Mouse (Mus musculus) lung, embryonic 15.5 days (tissue): ENCODE data around the gene Cdh15. TPM values are rescaled to one million over a fixed set of nuclear protein-coding genes. Genes with fewer than 3 reads are reported as not detected.

Experiments
- ATAC-seq: fragments of 200-750 bp; cut with Nextera tagmentation; 2 replicates; pipeline ENCODE4 v1.8.0; 2017; ENCODE audit warnings: moderate number of reproducible peaks, borderline replicate concordance; ENCODE audit not compliant: low FRiP score, low TSS enrichment; ENCODE audit errors: extremely low read depth
- H3K27ac ChIP-seq: fragments of 300-500 bp; sonication (generic); 2 replicates; pipeline ENCODE4 v1.5.1; 2015; ENCODE audit warnings: moderate library complexity, mild to moderate bottlenecking, inconsistent platforms
- H3K27me3 ChIP-seq: fragments of 300-500 bp; sonication (generic); 2 replicates; pipeline ENCODE4 v1.6.1; 2015; ENCODE audit warnings: inconsistent platforms
- H3K36me3 ChIP-seq: fragments of 300-500 bp; sonication (generic); 2 replicates; pipeline ENCODE4 v1.6.1; 2015; ENCODE audit warnings: inconsistent platforms
- H3K4me1 ChIP-seq: fragments of 300-500 bp; sonication (generic); 2 replicates; pipeline ENCODE4 v1.6.1; 2015; ENCODE audit warnings: inconsistent platforms
- H3K4me2 ChIP-seq: fragments of 300-500 bp; sonication (generic); 2 replicates; pipeline ENCODE4 v1.6.1; 2015; ENCODE audit warnings: inconsistent platforms, mild to moderate bottlenecking, moderate library complexity
- H3K4me3 ChIP-seq: fragments of 300-500 bp; sonication (generic); 2 replicates; pipeline ENCODE4 v1.5.1; 2015; ENCODE audit warnings: mild to moderate bottlenecking, inconsistent platforms
- H3K9ac ChIP-seq: fragments of 300-500 bp; sonication (generic); 2 replicates; pipeline ENCODE4 v1.6.1; 2015; ENCODE audit warnings: inconsistent platforms
- H3K9me3 ChIP-seq: fragments of 300-500 bp; sonication (generic); 2 replicates; pipeline ENCODE4 v1.6.1; 2016; ENCODE audit warnings: inconsistent platforms
- WGBS: fragments of 180-500 bp; shearing (Covaris S2); methylation state at CpG from one replicate; pipeline ENCODE4 v1.1.7; 2015; 5-methylcytosine and 5-hydroxymethylcytosine counted together
- polyA plus RNA-seq: library from polyadenylated mRNA; unstranded; fragments of >200 nt; fragmentation: Nextera tagmentation; extraction: Ambion mirVana; gene quantifications from 2 replicates; pipeline ENCODE4 v1.2.1, GENCODE M21; 2015

Cdh15 gene
- polyA plus RNA-seq, 1 experiment from 2014 or later = 0.11 TPM

DNA sequence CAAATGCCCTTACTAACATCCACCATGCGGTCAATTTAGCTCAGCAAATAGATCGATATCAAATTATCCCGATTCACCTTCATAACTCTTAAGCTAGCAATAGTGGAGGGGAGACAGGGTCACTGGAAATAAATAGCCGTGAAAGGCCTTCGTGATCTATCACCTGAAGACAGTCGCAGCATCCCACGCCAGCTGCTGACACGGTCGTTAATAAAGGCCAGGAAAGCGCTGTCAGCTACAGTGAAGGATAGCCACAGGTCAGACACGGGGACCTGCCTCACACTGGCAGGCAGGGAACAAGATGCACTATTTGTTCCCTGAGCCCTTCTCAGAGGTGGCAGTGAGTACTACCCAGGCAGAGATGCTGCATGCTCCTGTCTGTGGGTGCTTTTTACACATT, 28.0 kb upstream of the Cdh15 start:
- Histone ChIP-seq H3K4me1 (no peaks in the 10 kb centered on the region), H3K4me3 (no peak overlapping the region), H3K9me3 (no peaks in the 10 kb centered on the region), H3K9ac (no peak overlapping the region), H3K36me3 (no peaks in the 10 kb centered on the region), H3K4me2 (no peak overlapping the region), H3K27ac (no peak overlapping the region), H3K27me3 (no peaks in the 10 kb centered on the region)
- ATAC-seq = no peak
- 32% methylated on average over 11 of the region's 11 CpGs for WGBS

DNA sequence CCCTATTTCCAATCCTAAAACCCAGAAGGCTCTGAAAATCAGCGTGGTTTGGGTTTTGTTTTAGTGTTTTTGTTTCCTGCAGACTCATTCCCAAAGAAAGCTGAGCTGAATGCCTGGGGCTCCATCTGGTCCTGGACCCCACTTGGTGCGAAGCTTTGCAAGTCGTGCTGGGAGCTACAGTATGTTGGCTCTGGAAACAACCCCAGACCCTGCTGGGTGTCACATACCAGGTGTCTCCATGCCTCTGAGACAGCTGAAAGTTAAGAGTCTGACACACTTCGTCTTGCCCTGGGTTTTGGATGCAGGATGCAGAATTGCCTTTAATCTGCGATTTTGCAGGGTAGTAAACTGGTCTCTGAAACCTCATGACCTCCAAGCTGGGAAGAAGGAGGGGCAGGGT, 23.2 kb upstream of the Cdh15 start:
- H3K9me3 ChIP-seq = no peaks in the 10 kb centered on the region

DNA sequence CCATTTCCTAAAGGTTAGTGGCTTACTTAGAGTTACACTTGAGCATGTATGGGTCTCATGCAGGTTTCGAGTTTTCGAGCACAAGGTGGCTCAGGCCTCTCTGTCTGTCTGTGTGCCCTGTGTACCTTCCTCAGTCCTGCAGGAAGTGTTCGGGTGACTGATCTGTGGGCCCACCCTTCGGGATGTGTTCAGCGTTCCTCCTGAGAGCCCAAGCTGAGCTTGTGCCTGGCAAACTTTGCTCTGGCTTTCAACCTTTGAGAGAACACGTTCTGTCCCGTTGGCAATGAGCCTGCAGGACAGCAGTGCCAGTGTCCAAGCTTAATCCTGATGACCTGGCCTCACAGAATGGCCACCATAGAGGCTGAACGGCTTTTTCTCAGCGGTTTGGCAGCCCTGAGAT, 22.8 kb upstream of the Cdh15 start:
- Histone ChIP-seq H3K9ac (no peak overlapping the region), H3K9me3 (no peaks in the 10 kb centered on the region), H3K4me3 (no peak overlapping the region), H3K36me3 (no peaks in the 10 kb centered on the region), H3K4me2 (no peak overlapping the region), H3K27ac (no peak overlapping the region), H3K27me3 (no peaks in the 10 kb centered on the region), H3K4me1 (peaks cover 3% of the 10 kb centered on the region; the same call in 1 of the 2 replicates)
- WGBS = 70% methylated on average over 9 of the region's 9 CpGs
- no peak for ATAC-seq

More for the DNA sequence above, 23.2 kb upstream of the Cdh15 start:
- peaks cover 3% of the 10 kb centered on the region; the same call in 1 of the 2 replicates for H3K4me1 ChIP-seq
- H3K36me3 ChIP-seq = no peaks in the 10 kb centered on the region
- no peak for ATAC-seq
- WGBS = 48% methylated on average over 5 of the region's 5 CpGs
- no peaks in the 10 kb centered on the region for H3K27me3 ChIP-seq
- H3K4me3 ChIP-seq = no peak overlapping the region
- no peak overlapping the region for H3K4me2 ChIP-seq
- H3K9ac ChIP-seq = no peak overlapping the region
- H3K27ac ChIP-seq = no peak overlapping the region

DNA sequence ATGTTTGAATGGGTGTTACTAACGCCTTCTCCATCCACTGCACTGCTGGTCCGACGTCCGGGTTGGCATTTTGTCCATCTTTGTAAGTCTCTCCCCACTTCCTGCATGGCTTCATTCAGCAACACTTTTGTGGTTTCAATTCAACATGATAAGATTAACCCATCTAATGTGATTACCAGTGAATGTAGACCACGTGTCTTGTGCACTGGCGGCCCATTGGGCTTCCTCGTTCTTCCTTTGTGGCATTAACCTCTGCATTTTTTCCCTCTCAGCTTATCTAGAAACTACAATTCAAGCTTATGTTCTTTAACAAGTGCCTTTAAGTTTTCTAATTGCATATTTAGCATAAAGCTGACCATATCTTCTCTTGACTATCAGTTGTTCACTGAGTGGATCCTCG, 22.4 kb upstream of the Cdh15 start:
- Histone ChIP-seq H3K27ac (no peak overlapping the region), H3K4me1 (peaks cover 3% of the 10 kb centered on the region; the same call in 1 of the 2 replicates), H3K4me2 (no peak overlapping the region), H3K36me3 (no peaks in the 10 kb centered on the region), H3K27me3 (no peaks in the 10 kb centered on the region), H3K4me3 (no peak overlapping the region), H3K9me3 (no peaks in the 10 kb centered on the region), H3K9ac (no peak overlapping the region)
- no peak for ATAC-seq
- 64% methylated on average over 8 of the region's 8 CpGs for WGBS

DNA sequence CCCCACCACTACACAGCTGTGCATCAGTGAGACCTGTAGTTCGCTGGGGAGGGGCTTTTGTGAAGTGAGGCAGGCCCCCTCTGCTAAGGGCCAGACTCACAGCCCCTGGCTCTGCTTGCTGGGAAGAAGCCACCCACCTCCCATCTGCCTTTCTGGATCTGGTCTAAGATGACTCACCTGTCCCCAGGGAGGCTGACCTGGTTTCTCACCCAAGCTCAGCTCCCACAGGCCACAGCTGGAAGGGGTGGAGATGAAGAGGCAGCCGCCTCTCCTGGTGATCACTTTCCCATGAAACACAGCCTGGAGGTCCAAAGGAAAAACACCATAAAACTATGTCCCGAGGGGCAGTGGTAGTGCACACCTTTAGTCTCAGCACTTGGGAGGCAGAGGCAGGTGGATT, 18.4 kb upstream of the Cdh15 start:
- Histone ChIP-seq H3K4me1 (peaks cover 3% of the 10 kb centered on the region; the same call in 1 of the 2 replicates), H3K4me3 (no peak overlapping the region), H3K27me3 (no peaks in the 10 kb centered on the region), H3K36me3 (no peaks in the 10 kb centered on the region), H3K9me3 (no peaks in the 10 kb centered on the region), H3K9ac (no peak overlapping the region), H3K4me2 (no peak overlapping the region), H3K27ac (no peak overlapping the region)
- no peak for ATAC-seq
- WGBS = 66% methylated on average over 3 of the region's 3 CpGs

DNA sequence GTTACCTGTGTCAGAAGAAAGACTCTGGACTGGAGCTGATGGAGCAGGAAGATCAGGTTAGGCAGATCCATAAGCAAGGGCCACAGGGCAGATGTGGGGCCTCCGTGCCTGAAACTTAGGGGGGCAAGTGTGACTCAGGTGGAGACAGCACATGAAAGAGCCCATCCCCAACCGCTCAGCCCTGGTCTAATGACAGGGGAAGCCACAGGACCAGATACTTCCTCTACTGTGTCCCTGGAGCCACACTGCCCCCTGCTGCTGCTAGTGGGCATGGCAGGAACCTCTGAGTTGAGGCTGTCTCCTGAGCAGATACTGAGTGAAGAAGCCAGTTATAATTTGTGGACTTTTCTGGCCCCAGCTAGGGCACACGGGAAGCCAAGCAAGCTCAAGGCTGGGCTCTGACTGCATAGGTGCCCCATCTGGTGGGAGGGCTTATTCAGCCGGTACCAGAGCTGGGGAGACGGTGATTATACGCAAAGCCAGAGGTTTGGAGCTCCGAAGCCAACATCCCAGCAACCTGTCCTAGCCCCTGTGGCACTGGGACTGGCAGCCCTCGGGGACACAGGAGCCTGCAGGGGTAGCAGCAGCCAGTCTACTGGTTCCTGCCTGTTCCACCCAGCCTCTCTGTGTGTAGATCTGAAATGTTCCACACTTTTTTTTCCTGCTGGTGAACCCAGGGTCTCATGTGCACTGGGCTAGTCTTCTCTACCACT, 17.3 kb upstream of the Cdh15 start:
- Histone ChIP-seq H3K4me2 (no peak overlapping the region), H3K4me1 (no peaks in the 10 kb centered on the region), H3K36me3 (no peaks in the 10 kb centered on the region), H3K27me3 (no peaks in the 10 kb centered on the region), H3K27ac (no peak overlapping the region), H3K9ac (no peak overlapping the region), H3K4me3 (no peak overlapping the region), H3K9me3 (no peaks in the 10 kb centered on the region)
- WGBS = 36% methylated on average over 8 of the region's 8 CpGs
- peak; percentile 78 for ATAC-seq

DNA sequence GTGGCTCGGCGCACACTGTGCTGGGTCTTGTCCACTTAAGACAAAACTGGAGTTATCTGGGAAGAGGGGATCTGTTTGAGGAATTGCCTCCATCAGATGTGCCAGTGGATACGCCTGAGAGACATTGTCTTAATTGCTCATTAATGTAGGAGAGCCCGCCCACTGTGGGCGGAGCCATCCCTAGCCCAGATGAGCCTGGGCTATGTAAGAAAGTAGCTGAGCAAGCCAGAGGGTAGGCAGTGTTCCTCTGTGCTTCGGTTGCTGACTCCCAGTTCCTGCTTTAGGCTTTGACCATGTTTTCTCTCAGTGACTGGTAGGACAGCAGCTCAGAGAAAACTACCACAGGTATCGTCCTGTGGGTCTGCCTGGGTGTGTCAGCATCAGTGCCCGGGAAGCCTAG, 13.3 kb upstream of the Cdh15 start:
- Histone ChIP-seq H3K4me3 (no peak overlapping the region), H3K27ac (no peak overlapping the region), H3K36me3 (no peaks in the 10 kb centered on the region), H3K4me1 (no peaks in the 10 kb centered on the region), H3K27me3 (no peaks in the 10 kb centered on the region), H3K4me2 (no peak overlapping the region), H3K9ac (no peak overlapping the region), H3K9me3 (no peaks in the 10 kb centered on the region)
- no peak for ATAC-seq
- 82% methylated on average over 8 of the region's 8 CpGs for WGBS

DNA sequence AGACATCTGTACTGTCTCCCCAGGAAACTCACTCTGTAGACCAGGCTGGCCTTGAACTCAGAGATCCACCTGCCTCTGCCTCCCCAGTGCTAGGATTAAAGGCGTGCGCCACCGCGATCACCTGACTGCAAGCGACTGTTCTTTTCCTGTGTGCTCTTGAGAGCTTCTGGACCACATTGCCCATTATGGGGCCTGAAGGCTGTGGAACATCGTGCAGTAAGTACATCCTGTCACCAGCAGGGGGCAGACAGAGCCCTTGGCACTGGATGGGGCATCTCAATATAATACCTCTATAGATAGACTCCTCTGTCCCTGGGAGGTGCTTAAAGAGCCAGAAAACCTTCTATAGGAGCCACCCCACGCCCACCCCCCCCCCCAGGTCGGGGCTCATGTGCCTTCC, 12.8 kb upstream of the Cdh15 start:
- Histone ChIP-seq H3K27me3 (no peaks in the 10 kb centered on the region), H3K36me3 (no peaks in the 10 kb centered on the region), H3K9me3 (no peaks in the 10 kb centered on the region), H3K4me2 (no peak overlapping the region), H3K4me1 (no peaks in the 10 kb centered on the region), H3K27ac (no peak overlapping the region), H3K9ac (no peak overlapping the region), H3K4me3 (no peak overlapping the region)
- ATAC-seq = peak; percentile 55; the same call in 1 of the 2 replicates
- 24% methylated on average over 8 of the region's 8 CpGs for WGBS

DNA sequence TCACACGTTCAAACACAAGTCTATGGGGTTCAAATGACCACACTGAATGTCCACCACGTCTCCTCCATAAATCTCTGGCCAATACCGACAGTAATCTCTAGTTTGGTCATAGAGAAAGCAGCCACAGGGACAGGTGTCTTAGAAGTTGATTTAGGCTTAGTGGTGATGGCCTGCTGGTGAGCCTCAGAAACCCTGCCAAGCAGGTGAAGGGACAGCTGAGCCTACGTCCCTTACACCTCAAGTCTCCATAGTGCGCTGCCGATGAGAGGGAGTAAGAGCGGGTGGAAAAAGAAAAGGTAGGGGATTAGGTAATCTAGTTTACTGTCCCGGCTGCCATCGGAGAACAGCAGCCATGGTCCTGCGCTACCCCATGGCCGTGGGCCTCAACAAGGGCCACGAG, 11.6 kb upstream of the Cdh15 start:
- Histone ChIP-seq H3K4me3 (no peak overlapping the region), H3K9ac (no peak overlapping the region), H3K9me3 (no peaks in the 10 kb centered on the region), H3K36me3 (no peaks in the 10 kb centered on the region), H3K27me3 (no peaks in the 10 kb centered on the region), H3K4me1 (no peaks in the 10 kb centered on the region), H3K4me2 (no peak overlapping the region), H3K27ac (no peak overlapping the region)
- WGBS = 74% methylated on average over 12 of the region's 12 CpGs
- ATAC-seq = no peak

DNA sequence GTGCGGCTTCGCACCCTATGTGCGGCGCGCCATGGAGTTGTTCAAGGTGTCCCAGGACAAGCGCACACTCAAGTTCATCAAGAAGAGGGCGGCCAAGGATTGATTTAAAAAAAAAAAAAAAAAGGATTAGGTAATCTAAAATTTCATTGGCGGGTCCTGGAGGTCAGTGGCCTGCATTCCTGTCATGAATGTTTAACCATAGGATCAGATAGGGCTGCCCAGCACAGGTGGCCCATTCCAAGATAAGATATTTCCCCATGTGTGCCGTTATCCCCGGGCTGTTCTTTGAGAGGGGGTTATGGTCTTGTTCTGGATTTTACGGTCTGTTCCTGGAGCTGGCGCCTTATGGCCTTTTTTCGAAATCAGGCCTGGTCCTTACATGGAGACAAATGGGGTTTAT, 11.1 kb upstream of the Cdh15 start:
- H3K9ac ChIP-seq = no peak overlapping the region
- no peaks in the 10 kb centered on the region for H3K4me1 ChIP-seq
- no peak for ATAC-seq
- no peaks in the 10 kb centered on the region for H3K9me3 ChIP-seq
- H3K27ac ChIP-seq = no peak overlapping the region
- 73% methylated on average over 13 of the region's 13 CpGs for WGBS
- H3K4me3 ChIP-seq = no peak overlapping the region
- no peaks in the 10 kb centered on the region for H3K27me3 ChIP-seq
- no peaks in the 10 kb centered on the region for H3K36me3 ChIP-seq
- no peak overlapping the region for H3K4me2 ChIP-seq

DNA sequence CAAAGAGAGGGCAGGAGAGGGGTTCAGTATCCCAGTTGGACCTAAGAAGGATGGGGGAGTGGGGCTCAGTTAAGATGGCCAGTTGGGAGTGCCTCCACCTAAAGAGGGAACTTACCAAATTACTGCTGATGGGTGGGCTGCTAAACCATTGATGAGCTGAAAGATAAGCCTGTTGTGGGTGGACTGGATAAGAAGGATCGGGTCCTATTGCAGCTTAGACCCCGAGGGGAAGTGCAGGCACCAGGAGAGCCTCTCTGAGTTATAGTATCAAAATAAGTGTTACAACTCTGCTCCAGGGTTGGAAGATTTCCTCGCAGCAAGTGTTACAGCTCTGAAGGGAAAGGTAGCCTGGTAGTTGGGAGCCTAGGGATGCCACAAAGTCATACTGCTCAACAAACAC, 3.6 kb upstream of the Cdh15 start:
- no peak overlapping the region for H3K4me3 ChIP-seq
- H3K4me2 ChIP-seq = no peak overlapping the region
- no peak overlapping the region for H3K9ac ChIP-seq
- H3K4me1 ChIP-seq = peaks cover 16% of the 10 kb centered on the region
- H3K27ac ChIP-seq = no peak overlapping the region
- no peaks in the 10 kb centered on the region for H3K36me3 ChIP-seq
- no peak for ATAC-seq
- H3K27me3 ChIP-seq = no peaks in the 10 kb centered on the region; the same call in 1 of the 2 replicates
- 66% methylated on average over 3 of the region's 3 CpGs for WGBS
- no peaks in the 10 kb centered on the region for H3K9me3 ChIP-seq

DNA sequence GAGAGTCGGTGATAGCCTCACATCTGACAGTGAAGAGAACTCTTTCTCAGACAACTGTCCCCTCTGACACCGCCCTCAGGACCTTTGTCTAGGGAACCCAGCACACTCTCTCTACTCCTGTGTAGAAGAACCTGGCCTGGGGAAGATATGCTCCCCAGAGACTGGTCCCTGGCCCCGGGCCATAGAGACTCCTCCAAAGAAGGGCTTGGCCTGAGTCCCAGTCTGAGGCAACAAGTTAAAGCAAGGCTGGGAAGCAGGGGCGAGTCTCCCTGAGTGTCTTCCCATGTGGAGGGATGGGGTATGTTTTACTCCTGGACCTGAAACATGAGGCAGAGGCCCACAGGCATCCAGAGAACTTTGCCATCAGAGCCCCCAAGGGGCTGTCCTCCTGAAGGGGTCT, 2.1 kb upstream of the Cdh15 start:
- H3K4me2 ChIP-seq = no peak overlapping the region
- no peak overlapping the region for H3K4me3 ChIP-seq
- no peak overlapping the region for H3K27ac ChIP-seq
- peaks cover 16% of the 10 kb centered on the region for H3K4me1 ChIP-seq
- H3K9me3 ChIP-seq = no peaks in the 10 kb centered on the region
- 55% methylated on average over 4 of the region's 4 CpGs for WGBS
- no peak overlapping the region for H3K9ac ChIP-seq
- no peak for ATAC-seq
- H3K36me3 ChIP-seq = no peaks in the 10 kb centered on the region
- no peaks in the 10 kb centered on the region; the same call in 1 of the 2 replicates for H3K27me3 ChIP-seq
